Mouse (Mus musculus) kidney, postnatal 0 days (tissue): Measurements from ENCODE around the gene Mrps24. TPM values are rescaled to one million over a fixed set of nuclear protein-coding genes. Genes with fewer than 3 reads are reported as not detected.

Source experiments
- ATAC-seq: fragments of 200-750 bp; cut with Nextera tagmentation; replicated peaks from 2 replicates; pipeline ENCODE4 v1.8.0; 2017; ENCODE audit warnings: low read depth, moderate number of reproducible peaks, moderate TSS enrichment, moderate library complexity; ENCODE audit not compliant: low FRiP score
- DNase-seq: peaks from one replicate; pipeline ENCODE4 v3.0.0-alpha.2; 2016; ENCODE audit warnings: low spot score
- H3K27ac ChIP-seq: fragments of 300-500 bp; sonication (generic); 2 replicates; pipeline ENCODE4 v1.5.1; 2014; ENCODE audit warnings: mild to moderate bottlenecking
- H3K27me3 ChIP-seq: fragments of 300-500 bp; sonication (generic); 2 replicates; pipeline ENCODE4 v1.6.1; 2014; ENCODE audit warnings: low read length, mixed read lengths; ENCODE audit not compliant: insufficient read depth
- H3K36me3 ChIP-seq: fragments of 300-500 bp; sonication (generic); 2 replicates; pipeline ENCODE4 v1.6.1; 2014; ENCODE audit warnings: low read length, mixed read lengths; ENCODE audit not compliant: insufficient read depth
- H3K4me1 ChIP-seq: fragments of 300-500 bp; sonication (generic); replicated peaks from 2 replicates; pipeline ENCODE4 v1.6.1; 2014; ENCODE audit warnings: antibody characterized with exemption, low read length, mixed read lengths; ENCODE audit not compliant: insufficient read depth
- H3K4me2 ChIP-seq: fragments of 300-500 bp; sonication (generic); 2 replicates; pipeline ENCODE4 v1.6.1; 2014; ENCODE audit warnings: mild to moderate bottlenecking, low read length, moderate library complexity, mixed read lengths
- H3K4me3 ChIP-seq: fragments of 300-500 bp; sonication (generic); replicated peaks from 2 replicates; pipeline ENCODE4 v1.5.1; 2014; ENCODE audit warnings: low read depth, low read length
- H3K9ac ChIP-seq: fragments of 300-500 bp; sonication (generic); 2 replicates; pipeline ENCODE4 v1.6.1; 2014; ENCODE audit warnings: low read depth, low read length
- H3K9me3 ChIP-seq: fragments of 300-500 bp; sonication (generic); replicated peaks from 2 replicates; pipeline ENCODE4 v1.6.1; 2016; ENCODE audit warnings: low read length, inconsistent platforms, mixed read lengths
- CTCF ChIP-seq: IDR thresholded peaks from 2 replicates; pipeline ENCODE4 v1.5.1; 2016; ENCODE audit warnings: antibody characterized with exemption, low read depth, mild to moderate bottlenecking, moderate library complexity
- WGBS: fragments of 180-500 bp; shearing (Covaris S2); extraction: QIAGEN DNeasy Blood & Tissue Kit; methylation state at CpG from one replicate; pipeline ENCODE4 v1.1.7; 2014; 5-methylcytosine and 5-hydroxymethylcytosine counted together
- polyA plus RNA-seq: library from polyadenylated mRNA; unstranded; fragments of >200 nt; fragmentation: Nextera tagmentation; extraction: Ambion mirVana; gene quantifications from 2 replicates; pipeline ENCODE4 v1.2.1, GENCODE M21; 2015

Mrps24 gene
- polyA plus RNA-seq, 1 experiment from 2014 or later = 279 TPM

GRCm38 (mm10) chr11:5707530-5708353, 7.7 kb downstream of the Mrps24 start:
- Histone ChIP-seq H3K27ac (peak overlapping the region; percentile 87), H3K4me1 (0 out of 2 replicates have a peak, but pooled peaks cover 4% of the 10 kb centered on the region), H3K4me3 (peak overlapping the region; percentile 97), H3K27me3 (no peaks in the 10 kb centered on the region), H3K36me3 (0 out of 2 replicates have a peak, but pooled peaks cover 2% of the 10 kb centered on the region), H3K9ac (peak overlapping the region; percentile 94), H3K4me2 (peak overlapping the region; percentile 89), H3K9me3 (no peaks in the 10 kb centered on the region)
- WGBS = 22% methylated on average over 43 of the region's 50 CpGs
- ATAC-seq (peak; percentile 94), DNase-seq (peak; percentile 94)
- TF ChIP-seq CTCF = no peak; the same call in 1 of the 2 replicates

- H3K36me3 ChIP-seq = 0 out of 2 replicates have a peak, but pooled peaks cover 2% of the 10 kb centered on the region
- no peak for TF ChIP-seq CTCF
- H3K4me1 ChIP-seq = 0 out of 2 replicates have a peak, but pooled peaks cover 4% of the 10 kb centered on the region
- no peaks in the 10 kb centered on the region for H3K27me3 ChIP-seq
- peak overlapping the region; percentile 87 for H3K27ac ChIP-seq
- WGBS = under 1% methylated on average over 42 of the region's 43 CpGs
- peak overlapping the region; percentile 94 for H3K9ac ChIP-seq
- no peaks in the 10 kb centered on the region for H3K9me3 ChIP-seq
- H3K4me3 ChIP-seq = peak overlapping the region; percentile 97
- peak overlapping the region; percentile 89 for H3K4me2 ChIP-seq
- ATAC-seq (peak; percentile 72), DNase-seq (no peak)
Measured at GRCm38 (mm10) chr11:5706874-5707529, 8.5 kb downstream of the Mrps24 start.

- TF ChIP-seq CTCF = no peak
- WGBS = 89% methylated on average over 9 of the region's 9 CpGs
- Histone ChIP-seq H3K36me3 (0 out of 2 replicates have a peak, but pooled peaks cover 2% of the 10 kb centered on the region), H3K27ac (no peak overlapping the region), H3K27me3 (no peaks in the 10 kb centered on the region), H3K9me3 (no peaks in the 10 kb centered on the region), H3K4me1 (0 out of 2 replicates have a peak, but pooled peaks cover 4% of the 10 kb centered on the region), H3K9ac (no peak overlapping the region), H3K4me2 (peak overlapping the region; percentile 89), H3K4me3 (no peak overlapping the region)
- ATAC-seq (no peak), DNase-seq (no peak)
Measured at GRCm38 (mm10) chr11:5705972-5706371, 9.5 kb downstream of the Mrps24 start.

- WGBS = 87% methylated on average over 1 of the region's 1 CpGs
Measured at GRCm38 (mm10) chr11:5703341-5703740, 12.1 kb downstream of the Mrps24 start.

GRCm38 (mm10) chr11:5702957-5703332, 12.5 kb downstream of the Mrps24 start:
- Histone ChIP-seq H3K9ac (no peak overlapping the region), H3K27me3 (no peaks in the 10 kb centered on the region), H3K36me3 (0 out of 2 replicates have a peak, but pooled peaks cover 2% of the 10 kb centered on the region), H3K4me2 (no peak overlapping the region), H3K4me3 (no peak overlapping the region), H3K27ac (no peak overlapping the region), H3K9me3 (no peaks in the 10 kb centered on the region), H3K4me1 (0 out of 2 replicates have a peak, but pooled peaks cover 4% of the 10 kb centered on the region)
- DNase-seq (no peak), ATAC-seq (no peak)
- TF ChIP-seq CTCF = no peak
- 95% methylated on average over 6 of the region's 6 CpGs for WGBS

More at GRCm38 (mm10) chr11:5703341-5703740, 12.1 kb downstream of the Mrps24 start:
- no peak for DNase-seq
- no peak overlapping the region for H3K27ac ChIP-seq
- no peak overlapping the region for H3K4me2 ChIP-seq
- peak; percentile 15; the same call in 1 of the 2 replicates for TF ChIP-seq CTCF
- no peak for ATAC-seq
- 0 out of 2 replicates have a peak, but pooled peaks cover 4% of the 10 kb centered on the region for H3K4me1 ChIP-seq
- H3K27me3 ChIP-seq = no peaks in the 10 kb centered on the region
- H3K9ac ChIP-seq = no peak overlapping the region
- no peak overlapping the region for H3K4me3 ChIP-seq
- H3K36me3 ChIP-seq = 0 out of 2 replicates have a peak, but pooled peaks cover 2% of the 10 kb centered on the region
- no peaks in the 10 kb centered on the region for H3K9me3 ChIP-seq
